Mouse (Mus musculus): ENCODE data around the gene Atp5s.
A peak's percentile ranks its signal among the peaks of the same experiment; 100 is the strongest.

Gene Atp5s

GRCm38 (mm10) chr12:69732221-69732620 lies 7.5 kb downstream of the Atp5s start:
- DNase-seq (ENCODE audit: low spot score), result no peak

GRCm38 (mm10) chr12:69733518-69733917 lies 8.8 kb downstream of the Atp5s start:
- DNase-seq (ENCODE audit: low spot score), result no peak

GRCm38 (mm10) chr12:69733923-69734322 lies 9.2 kb downstream of the Atp5s start:
- no peak for DNase-seq (ENCODE audit: low spot score)

GRCm38 (mm10) chr12:69741965-69742364 lies 17.2 kb downstream of the Atp5s start:
- no peak for DNase-seq (ENCODE audit: low spot score)

- DNase-seq (ENCODE audit: low spot score), result no peak
These were observed 19.4 kb downstream of the Atp5s start for GRCm38 (mm10) chr12:69744138-69744537.

- no peak for DNase-seq (ENCODE audit: low spot score)
These were observed 27.2 kb downstream of the Atp5s start for GRCm38 (mm10) chr12:69751864-69752341.

GRCm38 (mm10) chr12:69753936-69754335 lies 29.2 kb downstream of the Atp5s start:
- DNase-seq (ENCODE audit: low spot score), result no peak

GRCm38 (mm10) chr12:69756015-69756414 lies 31.3 kb downstream of the Atp5s start:
- DNase-seq (ENCODE audit: low spot score), result no peak

- peak; percentile 74 for DNase-seq (ENCODE audit: low spot score)
These were observed 32.8 kb downstream of the Atp5s start for GRCm38 (mm10) chr12:69757418-69758141.

- no peak for DNase-seq (ENCODE audit: low spot score)
These were observed 33.8 kb downstream of the Atp5s start for GRCm38 (mm10) chr12:69758221-69759185.

- DNase-seq (ENCODE audit: low spot score), result no peak
These were observed 34.6 kb downstream of the Atp5s start for GRCm38 (mm10) chr12:69759267-69759885.

- no peak for DNase-seq (ENCODE audit: low spot score)
These were observed 35.3 kb downstream of the Atp5s start for GRCm38 (mm10) chr12:69760014-69760413.

GRCm38 (mm10) chr12:69760743-69761406 lies 36.1 kb downstream of the Atp5s start:
- DNase-seq (ENCODE audit: low spot score), result no peak

- DNase-seq (ENCODE audit: low spot score), result no peak
These were observed 36.9 kb downstream of the Atp5s start for GRCm38 (mm10) chr12:69761603-69762002.

GRCm38 (mm10) chr12:69765543-69765942 lies 40.8 kb downstream of the Atp5s start:
- DNase-seq (ENCODE audit: low spot score), result no peak

- no peak for DNase-seq (ENCODE audit: low spot score)
These were observed 41.6 kb downstream of the Atp5s start for GRCm38 (mm10) chr12:69766185-69766904.

GRCm38 (mm10) chr12:69767476-69768258 lies 42.9 kb downstream of the Atp5s start:
- DNase-seq (ENCODE audit: low spot score), result no peak

- no peak for DNase-seq (ENCODE audit: low spot score)
These were observed 44.1 kb downstream of the Atp5s start for GRCm38 (mm10) chr12:69768841-69769240.

GRCm38 (mm10) chr12:69776607-69777340 lies 52.0 kb downstream of the Atp5s start:
- no peak for DNase-seq (ENCODE audit: low spot score)

- DNase-seq (ENCODE audit: low spot score), result no peak
These were observed 52.6 kb downstream of the Atp5s start for GRCm38 (mm10) chr12:69777341-69777730.

Measured in layer of hippocampus, adult 11-12 months (tissue).